Mouse (Mus musculus): Measurements from ENCODE around the gene Ubp1.
A peak's percentile ranks its signal among the peaks of the same experiment; 100 is the strongest.
"Not testable (repeated sequence)": the region's sequence is repeated elsewhere in the genome, so short reads cannot be mapped to it uniquely, and the experiment has no call there.

Ubp1 gene

GRCm38 (mm10) chr9:113930534-113931374 lies at the start of gene Ubp1:
TSS of gene Ubp1 (plus strand) at chr9:113930934.
- DNase-seq (ENCODE audit: low spot score in 2 of 2): peak; percentile 95 to 97

DNA sequence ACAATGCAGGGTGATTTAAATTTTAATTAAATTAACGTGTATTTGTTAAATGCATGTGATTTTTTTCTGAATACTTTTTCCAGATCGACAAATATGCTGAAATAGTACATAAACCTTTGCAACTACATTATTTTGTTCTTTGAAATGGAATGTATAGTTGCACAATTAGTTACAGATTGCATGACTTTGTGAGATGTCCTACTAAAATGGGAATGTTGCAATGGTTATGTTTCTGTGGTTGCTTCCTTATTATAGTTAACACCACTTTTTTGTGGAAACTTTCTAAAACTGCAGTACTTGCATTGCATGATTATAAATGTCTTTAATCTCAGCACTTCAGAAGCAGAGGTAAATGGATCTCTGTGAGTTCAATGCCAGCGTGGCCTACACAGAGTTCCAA lies 35.8 kb upstream of the Ubp1 start:
- no peak for DNase-seq (ENCODE audit: low spot score in 2 of 2)

- DNase-seq (ENCODE audit: low spot score in 2 of 2): no peak
Measured at GRCm38 (mm10) chr9:113903136-113903535, 27.6 kb upstream of the Ubp1 start.

DNA sequence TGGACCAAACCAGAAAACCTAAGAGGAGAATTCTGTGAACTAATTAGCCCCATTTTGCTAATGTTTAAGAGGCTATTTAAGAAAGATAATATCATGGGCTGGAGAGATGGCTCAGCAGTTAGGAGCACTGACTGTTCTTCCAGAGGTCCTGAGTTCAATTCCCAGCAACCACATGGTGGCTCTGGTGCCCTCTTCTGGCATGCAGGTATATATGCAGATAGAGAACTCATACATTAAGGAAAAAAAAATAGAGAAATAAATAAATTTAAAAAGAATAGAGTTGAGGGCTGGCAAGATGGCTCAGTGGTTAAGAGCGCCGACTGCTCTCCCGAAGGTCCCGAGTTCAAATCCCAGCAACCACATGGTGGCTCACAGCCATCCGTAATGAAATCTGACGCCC lies 26.4 kb upstream of the Ubp1 start:
- DNase-seq (ENCODE audit: low spot score in 2 of 2): not testable (repeated sequence)

DNA sequence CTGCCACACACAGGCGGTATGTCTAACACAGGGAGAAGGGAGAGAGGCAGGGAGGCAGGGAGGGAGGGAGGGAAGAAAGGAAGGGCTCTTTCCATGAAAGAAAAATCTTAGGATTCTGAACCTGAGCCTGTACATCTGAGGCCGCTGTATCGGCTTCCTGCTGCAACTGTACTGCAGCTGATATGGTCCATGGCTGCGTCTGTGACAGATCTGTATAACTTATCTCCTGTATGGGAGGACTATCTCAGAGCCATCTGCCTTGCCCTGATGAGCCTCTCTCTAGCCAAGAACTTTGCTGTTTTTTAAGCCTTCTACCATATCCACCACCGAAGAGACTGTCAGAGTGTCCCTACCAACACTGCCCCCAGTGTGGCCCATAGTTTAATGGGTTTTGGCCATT lies 14.9 kb upstream of the Ubp1 start:
- no peak for DNase-seq (ENCODE audit: low spot score in 2 of 2)

DNA sequence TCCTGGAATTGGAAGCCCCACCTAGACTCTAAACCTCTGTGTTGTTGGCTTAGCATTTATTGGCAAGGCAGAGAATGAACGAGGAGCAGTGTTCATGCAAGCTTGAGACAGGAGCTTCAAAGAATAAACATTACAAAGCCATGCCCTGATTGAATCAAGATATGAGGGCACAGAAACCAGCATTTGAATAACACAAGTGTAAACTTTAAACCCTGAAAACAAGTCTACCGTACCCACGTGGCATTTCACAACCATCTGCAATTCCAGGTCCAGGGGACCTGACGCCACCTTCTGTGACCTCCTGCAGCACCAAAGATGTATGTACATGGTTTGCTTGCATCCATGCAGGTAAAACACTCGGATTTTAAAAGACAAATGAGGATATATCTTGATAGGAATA lies 8.1 kb upstream of the Ubp1 start:
- DNase-seq (ENCODE audit: low spot score in 2 of 2): no peak

- DNase-seq (ENCODE audit: low spot score in 2 of 2): no peak
Measured at GRCm38 (mm10) chr9:113924883-113925282, 5.9 kb upstream of the Ubp1 start.

DNA sequence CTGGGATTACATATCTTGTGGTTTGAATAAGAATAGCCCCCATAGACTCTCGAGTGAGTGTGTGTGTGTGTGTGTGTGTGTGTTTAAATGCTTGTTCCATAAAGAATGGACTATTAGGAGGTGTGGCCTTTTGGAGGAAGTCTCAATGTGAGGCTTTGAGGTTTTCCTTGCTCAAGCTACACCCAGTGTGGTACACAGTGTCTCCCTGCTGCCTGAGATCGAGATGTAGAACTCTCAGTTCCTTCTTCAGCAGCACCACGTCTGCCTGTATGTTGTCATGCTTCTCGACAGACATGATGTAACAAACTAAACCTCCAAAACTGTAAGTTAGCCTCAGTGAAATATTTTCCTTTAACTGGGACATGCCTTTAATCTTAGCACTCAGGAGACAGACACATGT lies 2.1 kb upstream of the Ubp1 start:
- DNase-seq (ENCODE audit: low spot score in 2 of 2): no peak

DNA sequence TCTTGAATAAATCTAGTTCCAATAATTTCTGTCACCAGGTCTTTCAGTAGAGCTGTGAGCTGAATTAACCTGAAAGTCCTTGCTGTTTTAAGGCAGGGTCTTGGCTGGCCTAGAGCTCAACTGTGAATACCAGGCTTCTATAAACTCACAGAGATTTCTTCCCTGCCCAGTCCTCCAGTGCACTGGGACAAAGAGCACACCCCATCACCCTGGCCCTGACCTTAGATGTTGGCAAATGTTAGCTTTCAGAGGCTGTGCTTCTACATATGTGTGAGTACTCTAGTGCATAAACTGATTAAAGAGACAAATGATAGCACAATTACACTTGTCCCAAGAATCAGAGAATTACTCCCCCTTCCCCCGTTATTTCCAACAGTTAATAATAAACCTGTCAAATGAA lies 1.1 kb upstream of the Ubp1 start:
- no peak for DNase-seq (ENCODE audit: low spot score in 2 of 2)

DNA sequence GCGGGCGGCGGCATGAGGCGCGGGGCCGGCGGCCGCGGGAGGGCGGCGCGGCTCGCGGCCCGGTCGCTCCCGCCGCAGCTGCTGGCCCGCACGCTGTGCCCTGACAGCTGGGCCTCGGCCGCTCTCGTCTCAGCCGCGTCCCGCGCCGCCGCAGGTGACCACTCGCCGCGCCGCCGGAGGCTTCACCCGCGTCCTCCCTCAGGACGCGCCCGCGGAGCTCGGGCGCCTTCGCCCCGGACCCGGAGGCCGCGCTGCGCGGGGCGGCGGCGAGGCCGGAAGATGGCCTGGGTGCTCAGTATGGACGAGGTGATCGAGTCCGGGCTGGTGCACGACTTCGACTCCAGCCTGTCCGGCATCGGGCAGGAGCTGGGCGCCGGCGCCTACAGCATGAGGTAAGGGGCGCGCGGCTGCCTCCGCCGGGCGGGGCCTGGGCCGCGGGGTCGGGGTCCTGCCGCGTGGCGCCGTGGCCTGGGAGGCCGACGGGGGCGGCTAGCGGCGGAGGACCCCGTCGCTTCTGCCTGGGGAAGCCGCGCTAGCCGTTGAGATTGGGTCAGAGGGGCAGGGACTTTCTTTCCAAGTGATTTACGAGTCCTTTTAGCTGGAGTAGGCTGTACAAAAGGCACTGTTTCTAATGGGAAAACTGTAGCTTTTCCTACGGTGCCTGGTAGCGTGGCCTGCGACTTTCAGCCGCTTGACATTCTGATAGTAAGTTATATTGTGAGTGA lies 803 bp downstream of the Ubp1 start:
- DNase-seq (ENCODE audit: low spot score in 2 of 2): peak in 1 of 2 experiments; percentile 44

DNA sequence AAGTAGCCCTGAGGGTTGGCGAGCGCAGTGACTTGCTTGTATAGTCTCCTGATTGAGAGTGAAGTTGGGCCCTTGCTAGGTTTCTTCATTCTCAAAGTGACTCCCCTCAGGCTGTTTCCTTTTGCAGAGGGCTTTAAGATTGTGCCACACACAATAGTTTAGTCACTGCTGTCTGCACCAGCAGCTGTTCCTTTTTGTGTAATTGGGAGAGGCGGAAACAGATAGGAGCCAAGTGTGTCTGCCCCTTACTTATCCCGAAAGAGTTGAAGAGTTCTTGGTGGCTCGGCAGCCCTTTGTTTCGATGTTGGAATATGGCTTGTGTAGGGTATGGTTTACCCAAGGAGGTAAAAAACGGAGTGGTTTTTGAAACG lies 1.4 kb downstream of the Ubp1 start:
- no peak for DNase-seq (ENCODE audit: low spot score in 2 of 2)

DNA sequence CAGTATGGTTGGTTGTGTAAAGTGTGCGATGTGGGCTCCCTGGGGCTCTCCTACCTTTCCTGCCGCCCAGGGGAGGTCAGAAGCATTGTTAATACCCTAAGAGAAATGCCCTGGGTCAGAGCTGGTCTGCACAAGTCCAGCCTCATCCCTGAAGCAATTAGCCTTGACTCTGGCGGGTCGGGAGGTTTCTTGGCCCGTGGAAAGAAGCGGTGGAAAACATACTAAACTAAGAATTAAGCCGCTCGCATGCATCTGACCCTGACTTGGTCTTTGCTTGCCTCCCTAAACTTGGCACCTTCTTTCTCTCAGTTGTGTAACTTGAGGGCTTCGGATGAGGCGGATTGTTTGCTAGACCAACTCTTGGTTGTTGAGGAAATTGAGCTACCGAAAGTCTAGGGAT lies 1.8 kb downstream of the Ubp1 start:
- no peak for DNase-seq (ENCODE audit: low spot score in 2 of 2)

DNA sequence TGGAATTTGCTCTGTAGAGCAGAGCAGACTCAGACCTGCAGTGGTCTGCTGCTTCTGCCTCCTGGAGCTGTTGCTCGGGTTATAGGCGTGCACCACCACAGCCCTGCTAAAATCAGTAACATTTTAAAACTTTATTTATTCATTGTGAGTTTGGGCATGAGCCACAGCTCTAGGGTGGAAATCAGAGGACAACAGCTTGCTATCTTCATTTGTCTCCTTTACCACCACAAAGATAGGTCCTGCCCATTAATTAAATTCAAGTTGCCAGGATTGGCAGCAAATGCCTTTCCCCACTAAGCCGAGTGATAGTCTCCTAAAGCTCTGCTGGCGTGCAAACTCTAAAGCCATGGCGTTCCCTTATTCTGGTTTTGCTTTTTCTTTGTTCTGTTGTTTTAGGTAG lies 4.9 kb downstream of the Ubp1 start:
- no peak for DNase-seq (ENCODE audit: low spot score in 2 of 2)

- DNase-seq (ENCODE audit: low spot score in 2 of 2): no peak
Measured at GRCm38 (mm10) chr9:113939063-113939850, 8.5 kb downstream of the Ubp1 start.

DNA sequence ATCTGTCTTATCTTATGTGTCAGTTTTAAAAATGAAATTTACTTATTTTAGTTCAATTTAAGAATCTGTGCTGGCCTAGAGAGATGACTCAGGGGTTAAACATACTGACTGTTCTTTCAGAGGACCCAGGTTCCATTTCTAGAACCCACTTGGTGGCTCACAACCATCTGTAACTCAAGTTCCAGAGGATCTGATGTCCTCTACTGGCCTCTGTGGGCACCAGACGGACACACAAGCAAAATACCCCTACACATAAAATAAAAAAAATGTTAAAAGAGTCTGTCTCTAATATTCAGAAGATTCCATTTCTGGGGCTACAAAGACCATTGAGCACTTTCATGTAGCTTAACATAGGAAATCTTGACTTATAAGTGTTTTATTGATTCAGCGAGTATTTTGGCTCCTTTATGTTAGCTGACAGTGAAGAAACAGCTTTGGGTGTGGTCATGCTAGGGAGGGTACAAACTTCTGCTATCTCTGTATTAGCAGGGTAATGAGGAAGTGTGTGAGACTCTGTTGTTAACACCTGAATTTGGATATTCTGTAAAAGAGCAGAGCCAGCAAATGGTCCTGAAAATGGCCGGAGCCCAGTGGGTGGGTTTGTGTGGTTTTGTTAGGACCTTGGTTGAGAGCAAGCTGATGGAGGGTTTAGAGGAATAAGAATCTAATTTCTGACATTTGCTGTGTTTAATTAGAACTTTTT lies 10.5 kb downstream of the Ubp1 start:
- no peak for DNase-seq (ENCODE audit: low spot score in 2 of 2)

GRCm38 (mm10) chr9:113943372-113943771 lies 12.6 kb downstream of the Ubp1 start:
- no peak for DNase-seq (ENCODE audit: low spot score in 2 of 2)

GRCm38 (mm10) chr9:113947216-113947615 lies 16.5 kb downstream of the Ubp1 start:
- no peak for DNase-seq (ENCODE audit: low spot score in 2 of 2)

- no peak for DNase-seq (ENCODE audit: low spot score in 2 of 2)
Measured at GRCm38 (mm10) chr9:113957777-113958176, 27.0 kb downstream of the Ubp1 start.

DNA sequence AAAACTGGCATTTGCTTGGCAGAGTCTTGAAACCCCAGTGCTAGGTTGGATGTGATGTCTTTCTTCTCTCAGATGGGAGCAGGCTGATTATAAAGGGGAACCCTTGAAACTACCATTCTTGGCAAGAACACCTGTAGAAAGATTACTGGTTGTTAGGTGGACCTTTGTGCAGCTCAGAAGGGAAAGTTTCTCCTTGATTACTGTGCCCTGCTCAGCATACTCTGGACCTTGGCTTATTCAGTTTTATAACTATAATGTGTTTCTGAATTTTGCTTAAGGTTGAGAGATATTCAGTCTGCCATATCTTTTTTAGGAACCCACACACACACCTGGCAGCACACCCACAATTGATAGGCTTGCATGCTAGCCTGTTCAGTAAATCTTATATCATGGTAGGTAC lies 33.0 kb downstream of the Ubp1 start:
- no peak for DNase-seq (ENCODE audit: low spot score in 2 of 2)

DNA sequence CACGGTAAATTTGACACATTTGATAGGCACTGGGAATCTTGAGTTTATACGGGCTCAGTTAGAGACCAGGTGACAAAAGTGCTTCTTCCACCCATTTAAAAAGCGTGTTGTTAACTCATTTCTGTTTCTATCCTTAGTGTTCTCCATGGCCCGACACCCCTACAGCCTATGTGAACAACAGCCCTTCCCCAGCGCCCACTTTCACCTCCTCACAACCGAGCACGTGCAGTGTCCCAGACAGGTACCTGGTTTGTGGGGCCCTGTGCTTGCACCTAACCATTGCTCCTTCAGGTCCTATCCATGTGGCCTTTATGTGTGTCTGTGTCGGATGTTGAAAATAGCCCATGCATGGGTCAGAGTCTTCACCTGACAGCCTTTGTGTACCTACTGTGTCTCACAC lies 33.7 kb downstream of the Ubp1 start:
- no peak for DNase-seq (ENCODE audit: low spot score in 2 of 2)

DNA sequence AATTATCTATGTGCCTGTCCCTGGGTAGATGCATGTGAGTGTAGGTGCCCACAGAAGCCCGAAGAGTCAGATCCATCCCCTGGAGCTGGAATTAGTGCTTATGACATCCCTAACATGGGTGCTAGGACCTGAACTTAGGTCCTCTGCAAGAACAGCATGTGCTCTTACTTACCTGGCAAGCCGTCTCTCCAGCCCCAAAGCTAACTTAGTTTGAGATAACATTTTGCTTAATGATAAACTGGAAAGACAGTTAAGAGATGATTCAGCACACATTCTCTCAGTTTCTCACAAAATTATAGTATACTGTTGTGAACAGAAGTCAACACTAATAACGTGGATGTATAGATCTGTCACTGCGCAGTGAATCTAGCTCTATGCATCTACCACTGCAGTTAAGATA lies 36.1 kb downstream of the Ubp1 start:
- no peak for DNase-seq (ENCODE audit: low spot score in 2 of 2)

GRCm38 (mm10) chr9:113968967-113969366 lies 38.2 kb downstream of the Ubp1 start:
- DNase-seq (ENCODE audit: low spot score in 2 of 2): no peak

All from frontal cortex, postnatal 10 days (tissue).